Mouse (Mus musculus) brown adipose tissue, adult 24 weeks (tissue): ENCODE data around the gene Csrnp3. TPM values are rescaled to one million over a fixed set of nuclear protein-coding genes. Genes with fewer than 3 reads are reported as not detected.

Experiments used
- H3K27ac ChIP-seq: fragments of 200-500 bp; replicated peaks from 2 replicates; pipeline ENCODE4 v1.5.1; 2012; ENCODE audit warnings: low read depth, mild to moderate bottlenecking, low read length
- H3K4me1 ChIP-seq: fragments of 200-500 bp; 2 replicates; pipeline ENCODE4 v1.6.1; 2012; ENCODE audit warnings: low read length, mixed read lengths; ENCODE audit not compliant: control insufficient read depth, insufficient read depth, insufficient read length
- H3K4me3 ChIP-seq: fragments of 200-500 bp; 2 replicates; pipeline ENCODE4 v1.5.1; 2012; ENCODE audit warnings: low read depth, mild to moderate bottlenecking, low read length, moderate library complexity; ENCODE audit not compliant: insufficient read depth
- polyA plus RNA-seq: library from polyadenylated mRNA; stranded (reverse); fragments of >200 nt; gene quantifications from 2 replicates; pipeline ENCODE4 v1.2.4, GENCODE M21; 2012; ENCODE audit not compliant: missing spikeins, insufficient read depth, insufficient read length

Gene Csrnp3
- polyA plus RNA-seq, 1 experiment, result not detected

GRCm38 (mm10) chr2:65953726-65954340 lies 108.3 kb downstream of the Csrnp3 start:
- Histone ChIP-seq H3K27ac (no peak overlapping the region), H3K4me1 (no peaks in the 10 kb centered on the region), H3K4me3 (no peak overlapping the region)

- H3K4me1 ChIP-seq, result no peaks in the 10 kb centered on the region
- H3K27ac ChIP-seq, result no peak overlapping the region
- H3K4me3 ChIP-seq, result no peak overlapping the region
These were observed 110.2 kb downstream of the Csrnp3 start for GRCm38 (mm10) chr2:65955804-65956203.

DNA sequence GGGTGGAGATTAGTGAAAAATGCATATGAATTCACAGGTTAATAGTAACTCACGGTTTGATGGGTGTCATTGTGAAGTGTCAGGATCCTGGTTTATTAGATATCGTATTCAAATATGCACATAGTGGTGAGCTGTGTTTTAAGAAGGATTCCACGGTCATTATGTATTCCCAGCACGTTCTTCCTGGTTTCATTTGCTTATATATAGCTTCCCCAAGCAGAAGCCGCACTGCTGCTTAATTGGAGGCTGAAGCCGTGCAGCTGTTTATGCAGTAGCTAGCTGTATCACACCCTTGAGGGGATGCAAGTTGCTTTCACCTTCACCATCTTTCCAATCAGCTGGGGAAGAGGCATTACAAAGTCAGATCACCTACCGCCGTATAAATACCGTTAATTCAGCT lies 111.2 kb downstream of the Csrnp3 start:
- no peak overlapping the region for H3K27ac ChIP-seq
- no peaks in the 10 kb centered on the region for H3K4me1 ChIP-seq

GRCm38 (mm10) chr2:65963420-65963819 lies 117.9 kb downstream of the Csrnp3 start:
- Histone ChIP-seq H3K27ac (no peak overlapping the region), H3K4me1 (no peaks in the 10 kb centered on the region), H3K4me3 (no peak overlapping the region)

More for the DNA sequence above, 111.2 kb downstream of the Csrnp3 start:
- no peak overlapping the region for H3K4me3 ChIP-seq

- no peaks in the 10 kb centered on the region for H3K4me1 ChIP-seq
- no peak overlapping the region for H3K4me3 ChIP-seq
- no peak overlapping the region for H3K27ac ChIP-seq
These were observed 123.2 kb downstream of the Csrnp3 start for GRCm38 (mm10) chr2:65968810-65969209.

- Histone ChIP-seq H3K4me3 (no peak overlapping the region), H3K27ac (no peak overlapping the region), H3K4me1 (no peaks in the 10 kb centered on the region)
These were observed 128.3 kb downstream of the Csrnp3 start for GRCm38 (mm10) chr2:65973907-65974306.

GRCm38 (mm10) chr2:65975383-65975782 lies 129.8 kb downstream of the Csrnp3 start:
- Histone ChIP-seq H3K27ac (no peak overlapping the region), H3K4me3 (no peak overlapping the region), H3K4me1 (no peaks in the 10 kb centered on the region)

DNA sequence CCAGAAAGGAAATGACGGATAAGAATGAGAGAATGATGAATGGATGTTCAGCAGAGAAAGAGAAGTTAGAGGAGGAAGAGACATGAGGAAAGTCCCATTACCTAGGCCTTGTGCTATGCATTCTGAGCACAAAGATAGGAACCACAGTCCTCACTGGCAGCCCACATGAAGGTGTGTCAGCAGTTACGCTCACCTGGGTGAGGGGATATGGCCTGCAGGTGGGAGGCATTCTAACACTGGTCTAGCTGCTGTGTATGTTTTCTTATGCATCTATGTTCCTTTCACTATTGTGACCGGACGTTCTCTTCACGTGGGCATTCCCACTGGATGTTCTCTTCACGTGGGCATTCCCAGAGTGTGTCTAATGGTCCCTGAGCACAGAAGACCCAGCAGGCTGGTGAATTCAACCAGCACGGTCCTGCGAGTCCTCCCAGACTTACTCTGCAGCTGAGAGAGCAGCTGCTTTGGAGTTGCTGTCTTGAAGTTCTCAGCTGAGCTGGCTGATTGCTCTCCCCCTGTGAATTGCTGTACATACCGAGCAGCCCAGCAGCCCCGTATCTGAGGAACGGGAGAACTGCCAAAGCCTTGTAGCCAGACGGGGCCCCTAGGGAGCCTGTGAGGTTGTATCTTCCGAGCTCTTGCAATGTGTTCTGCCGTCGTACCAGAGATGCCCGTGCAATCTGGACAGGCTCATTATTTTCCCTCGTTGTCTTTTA lies 133.9 kb downstream of the Csrnp3 start:
- no peaks in the 10 kb centered on the region for H3K4me1 ChIP-seq
- no peak overlapping the region for H3K4me3 ChIP-seq
- no peak overlapping the region for H3K27ac ChIP-seq

- H3K27ac ChIP-seq, result no peak overlapping the region
- no peak overlapping the region for H3K4me3 ChIP-seq
- H3K4me1 ChIP-seq, result no peaks in the 10 kb centered on the region
These were observed 135.9 kb downstream of the Csrnp3 start for GRCm38 (mm10) chr2:65981470-65981869.

DNA sequence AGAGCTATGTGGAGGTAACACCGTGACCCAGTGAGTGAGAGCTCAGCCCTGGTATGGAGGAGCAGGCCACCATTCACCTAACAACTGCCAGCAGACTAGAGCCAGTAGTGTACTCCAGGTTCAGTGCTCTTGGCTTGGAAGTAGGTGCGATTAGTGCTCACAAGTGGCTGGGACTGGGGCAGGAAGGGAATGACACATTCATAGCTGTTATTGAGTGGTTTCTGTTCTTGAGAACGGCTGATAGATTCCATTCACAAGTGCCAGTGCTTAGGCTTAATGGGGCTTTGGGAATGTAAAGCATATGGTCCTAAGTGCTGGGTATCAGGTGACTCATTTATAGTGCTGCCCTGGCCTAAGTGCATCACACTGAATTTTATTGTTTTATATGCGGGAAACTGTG lies 136.4 kb downstream of the Csrnp3 start:
- Histone ChIP-seq H3K27ac (no peak overlapping the region), H3K4me1 (no peaks in the 10 kb centered on the region), H3K4me3 (no peak overlapping the region)

- Histone ChIP-seq H3K4me3 (no peak overlapping the region), H3K27ac (no peak overlapping the region), H3K4me1 (no peaks in the 10 kb centered on the region)
These were observed 140.1 kb downstream of the Csrnp3 start for GRCm38 (mm10) chr2:65985706-65986105.

GRCm38 (mm10) chr2:65987069-65987468 lies 141.5 kb downstream of the Csrnp3 start:
- Histone ChIP-seq H3K27ac (no peak overlapping the region), H3K4me1 (no peaks in the 10 kb centered on the region), H3K4me3 (no peak overlapping the region)

DNA sequence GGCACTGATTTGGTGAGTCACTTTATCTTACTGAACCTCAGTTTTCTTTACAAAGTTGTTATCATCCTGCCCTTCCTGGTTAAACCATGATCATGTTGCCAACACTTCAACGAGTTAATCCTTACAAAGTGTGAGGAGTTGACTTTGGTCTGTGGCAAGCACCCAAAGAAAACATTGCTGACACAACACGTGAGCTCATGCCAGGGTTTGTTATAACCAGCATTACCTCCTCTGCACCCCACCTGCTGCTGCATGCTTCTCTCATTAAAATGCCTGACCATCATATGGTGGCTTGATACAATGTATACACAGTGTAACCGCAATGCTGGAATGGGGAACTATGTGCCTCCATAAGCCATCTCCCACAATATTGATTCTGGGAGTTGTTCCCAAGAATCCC lies 142.0 kb downstream of the Csrnp3 start:
- Histone ChIP-seq H3K27ac (no peak overlapping the region), H3K4me1 (no peaks in the 10 kb centered on the region), H3K4me3 (no peak overlapping the region)

DNA sequence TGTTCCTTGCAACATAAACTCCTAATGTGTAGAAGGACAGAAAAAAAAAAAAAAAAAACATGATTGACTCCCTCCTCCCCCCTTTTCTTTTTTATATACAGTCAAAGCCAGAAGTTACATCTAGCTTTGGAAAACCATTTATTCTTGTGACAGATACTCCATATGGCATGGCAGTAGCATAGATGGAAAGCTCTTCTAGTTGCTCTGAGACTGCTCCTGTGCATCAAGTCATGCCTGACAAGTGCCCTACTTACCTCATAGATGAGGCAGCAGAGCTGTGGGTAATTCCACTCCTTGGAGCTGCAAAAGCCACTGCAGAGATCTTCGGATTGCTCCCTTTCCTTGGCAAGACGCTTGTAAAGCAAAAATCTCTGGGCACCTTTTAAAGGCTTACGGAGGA lies 143.2 kb downstream of the Csrnp3 start:
- no peak overlapping the region for H3K4me3 ChIP-seq
- H3K4me1 ChIP-seq, result no peaks in the 10 kb centered on the region
- H3K27ac ChIP-seq, result no peak overlapping the region

- Histone ChIP-seq H3K27ac (no peak overlapping the region), H3K4me1 (no peaks in the 10 kb centered on the region), H3K4me3 (no peak overlapping the region)
These were observed 144.5 kb downstream of the Csrnp3 start for GRCm38 (mm10) chr2:65990108-65990507.

DNA sequence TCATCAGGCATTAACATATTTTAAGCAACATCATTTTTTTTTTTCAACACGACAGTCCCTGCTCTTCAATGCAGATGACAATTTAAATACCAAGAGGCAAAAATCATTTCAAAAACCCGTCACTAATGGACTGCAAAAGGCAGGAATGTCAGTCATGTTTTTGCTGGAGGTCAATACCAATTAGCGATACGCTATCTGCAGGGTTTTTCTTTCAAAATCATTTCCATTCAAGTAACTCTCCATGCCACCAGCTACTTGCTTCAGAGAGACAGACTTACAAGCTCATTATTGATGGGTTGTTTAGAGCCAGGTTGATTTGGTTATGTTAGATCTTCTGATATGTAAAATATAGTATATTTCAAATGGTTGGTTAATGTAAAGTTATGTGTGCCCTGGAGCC lies 145.2 kb downstream of the Csrnp3 start:
- no peak overlapping the region for H3K4me3 ChIP-seq
- H3K27ac ChIP-seq, result no peak overlapping the region
- no peaks in the 10 kb centered on the region for H3K4me1 ChIP-seq
